Mouse (Mus musculus) 3T3-L1 (cell line): ENCODE results near the gene Tbc1d1.
A peak's percentile ranks its signal among the peaks of the same experiment; 100 is the strongest.

ENCODE experiments used
- DNase-seq: peaks from one replicate; pipeline ENCODE4 v3.0.0-alpha.2; 2015; ENCODE audit warnings: low read depth, low spot score

Gene Tbc1d1

DNA sequence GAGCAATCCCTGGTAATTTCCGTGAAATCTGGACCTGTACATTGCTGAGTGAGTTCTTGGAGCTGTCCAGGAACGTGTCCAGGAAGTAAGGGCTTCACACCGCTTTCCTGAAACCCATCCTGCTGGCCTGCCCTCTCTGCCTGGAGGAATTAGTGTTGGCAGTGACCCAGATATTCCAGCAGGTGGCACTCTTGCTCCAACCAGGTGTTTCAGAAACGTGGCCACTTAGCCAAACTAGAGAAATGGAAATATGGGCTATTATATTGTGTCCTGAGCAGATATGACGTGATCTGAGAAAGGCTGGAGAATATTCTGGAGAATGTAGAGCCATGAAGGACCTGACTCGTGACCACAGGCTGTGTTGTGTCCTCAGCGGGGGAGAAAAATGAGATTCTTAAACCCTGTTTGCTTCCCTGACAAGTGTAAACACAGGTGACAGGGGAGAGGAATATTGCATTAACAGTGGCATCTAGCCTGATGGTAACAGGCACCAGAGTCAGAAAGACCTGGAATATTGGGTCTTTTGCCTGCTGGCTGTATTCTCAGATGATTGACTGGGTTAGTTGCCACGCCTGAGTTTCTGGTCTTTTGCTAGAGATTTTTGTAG lies 226.4 kb downstream of the Tbc1d1 start:
- DNase-seq: peak; percentile 98

DNA sequence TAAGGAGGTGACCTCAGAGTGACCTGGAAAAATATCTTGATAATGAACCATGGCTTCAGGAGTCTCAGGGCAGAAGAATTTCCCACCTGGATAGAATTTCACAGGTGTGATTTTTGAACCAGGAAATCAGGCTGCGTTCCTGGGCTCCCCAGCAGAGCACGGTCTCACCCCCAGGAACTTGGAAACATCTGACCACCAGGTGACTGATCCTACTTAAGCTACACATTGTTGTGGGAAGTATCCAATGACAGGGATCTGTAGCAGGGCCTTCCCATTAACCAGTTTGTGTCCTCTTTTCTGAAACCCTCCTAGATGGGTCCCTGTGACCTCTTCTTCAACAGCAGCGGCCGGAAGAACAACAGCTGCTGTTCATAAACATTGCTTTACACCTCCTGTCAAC lies 227.1 kb downstream of the Tbc1d1 start:
- no peak for DNase-seq

DNA sequence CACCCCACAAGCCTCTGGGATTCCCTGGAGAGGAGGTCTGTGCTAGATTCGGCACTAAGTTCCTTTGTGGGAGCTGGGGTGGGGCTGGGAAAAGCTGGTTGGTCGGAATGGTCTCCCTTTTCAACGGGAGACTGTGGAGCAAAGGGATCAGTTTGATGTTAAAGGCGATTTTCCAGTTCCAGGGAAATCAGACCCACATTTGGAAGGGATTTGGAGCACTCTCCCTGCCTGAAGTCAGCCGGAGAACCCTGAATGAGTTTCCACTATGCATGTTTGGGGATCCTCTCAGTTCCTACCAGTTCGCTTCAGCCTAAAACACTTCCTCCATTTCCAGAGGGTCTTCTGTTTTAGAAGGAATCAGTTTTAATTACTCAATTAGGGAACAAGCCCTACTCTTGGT lies 228.4 kb downstream of the Tbc1d1 start:
- no peak for DNase-seq

- DNase-seq: no peak
Measured at GRCm38 (mm10) chr5:64386996-64387395, 230.9 kb downstream of the Tbc1d1 start.

DNA sequence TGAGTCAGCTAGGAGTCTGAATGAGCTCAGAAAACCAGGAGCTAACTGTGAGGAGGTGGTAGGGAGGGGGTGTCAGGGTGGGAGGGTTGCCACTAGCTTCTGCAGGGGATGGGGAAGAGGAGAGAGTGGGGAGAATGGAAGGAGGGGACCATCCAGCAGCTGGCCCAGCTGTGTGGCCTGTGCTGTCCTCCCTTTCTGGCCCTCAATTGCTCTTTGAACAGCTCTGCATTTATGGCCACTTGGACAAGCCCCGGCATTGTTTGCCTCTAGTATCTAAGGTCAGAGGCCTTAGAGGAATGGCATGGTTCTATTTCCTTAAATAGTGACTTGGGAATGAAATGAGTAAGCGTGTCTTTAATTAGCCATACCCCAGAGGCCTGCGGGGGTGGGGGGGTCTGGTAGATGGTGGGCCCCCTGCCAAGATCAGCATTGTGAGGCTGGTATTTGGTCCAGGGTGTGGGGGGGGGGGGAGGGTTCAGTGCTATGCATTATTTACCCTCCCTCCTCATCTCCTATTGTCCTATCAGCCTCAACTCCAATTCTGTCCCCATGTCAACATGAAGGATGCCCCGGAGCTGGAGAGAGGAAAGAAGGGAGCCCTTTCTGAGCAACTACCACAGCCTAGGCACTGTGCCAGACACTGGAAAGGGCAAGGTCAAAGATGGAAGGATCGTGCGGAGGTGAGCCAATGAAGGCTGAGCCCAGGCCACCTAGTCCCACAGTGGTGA lies 233.3 kb downstream of the Tbc1d1 start:
- peak; percentile 89 for DNase-seq

DNA sequence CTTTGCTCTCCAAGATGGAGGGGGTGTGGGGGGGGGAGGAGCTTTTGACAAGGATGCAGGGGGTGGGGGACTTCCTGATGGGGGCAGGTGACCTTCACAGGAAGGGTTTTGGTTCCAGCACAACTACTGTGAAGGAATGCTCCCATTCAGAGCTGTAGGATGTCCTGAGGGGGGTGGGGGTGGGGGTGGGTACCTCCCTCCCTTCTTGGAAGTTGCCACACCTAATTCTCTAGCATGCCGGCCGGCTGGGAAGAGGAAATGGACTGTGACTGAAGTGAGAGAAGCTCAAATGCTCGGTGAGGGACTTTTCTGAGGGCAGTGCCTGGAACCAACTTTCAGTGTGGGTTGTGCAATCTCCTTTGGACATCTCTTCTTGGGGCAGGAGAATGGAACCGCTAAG lies 235.2 kb downstream of the Tbc1d1 start:
- no peak for DNase-seq

- no peak for DNase-seq
Measured at GRCm38 (mm10) chr5:64392426-64393020, 236.4 kb downstream of the Tbc1d1 start.

- DNase-seq: no peak
Measured at GRCm38 (mm10) chr5:64393530-64393929, 237.4 kb downstream of the Tbc1d1 start.

GRCm38 (mm10) chr5:64398155-64398554 lies 242.1 kb downstream of the Tbc1d1 start:
- DNase-seq: no peak

DNA sequence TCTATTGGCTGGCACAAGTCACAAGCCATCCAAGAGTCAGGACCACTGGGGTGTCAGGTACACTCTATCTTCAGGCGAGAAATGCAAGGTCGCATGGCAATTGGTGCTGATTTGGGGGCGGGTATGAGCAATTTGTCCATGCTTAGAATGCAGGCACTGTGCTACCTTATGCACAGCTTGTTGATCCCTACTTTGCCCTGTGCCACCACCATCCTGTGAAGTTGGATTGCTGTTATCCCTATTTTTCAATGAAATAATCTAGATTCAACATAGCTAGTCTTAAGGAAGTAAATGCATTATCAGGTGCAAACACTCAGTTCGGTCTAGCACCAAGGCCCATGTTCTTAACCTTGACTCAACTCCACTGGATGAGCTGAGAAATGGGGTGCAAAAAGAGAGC lies 244.6 kb downstream of the Tbc1d1 start:
- no peak for DNase-seq
